Mouse (Mus musculus): ENCODE measurements around the gene Zfp704. TPM values are rescaled to one million over a fixed set of nuclear protein-coding genes. Genes with fewer than 3 reads are reported as not detected.

Gene Zfp704
- total and polyA plus RNA-seq, 3 experiments = not detected

DNA sequence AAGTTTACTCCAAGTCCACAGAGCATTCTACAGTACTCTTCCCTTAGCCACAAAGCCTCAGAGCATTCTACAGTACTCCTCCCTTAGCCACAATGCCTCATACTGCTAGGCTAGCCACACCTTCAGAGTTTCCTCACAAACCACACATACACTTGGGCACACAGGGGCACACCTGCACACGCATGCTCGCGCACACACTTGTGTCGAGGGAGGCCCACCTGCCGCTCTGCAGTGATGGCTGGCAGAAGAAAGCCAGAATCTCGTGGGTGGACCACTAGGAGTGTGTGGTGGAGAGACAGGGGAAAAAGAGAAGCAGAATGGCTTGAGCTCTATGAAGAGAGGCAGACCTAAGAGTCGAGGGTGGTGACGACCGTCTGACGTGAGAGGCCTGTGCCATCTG, 97.7 kb downstream of the Zfp704 start:
- H3K4me2 ChIP-seq (ENCODE audit: insufficient read depth, low read depth, poor library complexity, severe bottlenecking) = no peak overlapping the region
- no peaks in the 10 kb centered on the region for H3K27me3 ChIP-seq (replicated peaks)
- H3K27ac ChIP-seq (ENCODE audit: insufficient read depth, low read depth) = no peak overlapping the region
- in situ Hi-C loops (cut with MboI; ENCODE audit: low pct_ligation_motif_present, low pct_unique_long_range_greater_than_20kb, low sequenced_read_pairs) (no loop called here), dilution Hi-C loops (cut with MboI; ENCODE audit: extremely low pct_ligation_motif_present, extremely low pct_unique_long_range_greater_than_20kb, low sequenced_read_pairs) (no loop called here)
- H3K36me3 ChIP-seq (replicated peaks in 1 of 2; ENCODE audit: control insufficient read depth in 1 of 2, insufficient read depth in 1 of 2, low read length in 1 of 2) = no peaks in the 10 kb centered on the region
- H3K79me2 ChIP-seq (replicated peaks; ENCODE audit: control insufficient read depth, extremely low read depth, insufficient read depth, poor library complexity, severe bottlenecking) = no peaks in the 10 kb centered on the region
- no peak for DNase-seq (ENCODE audit: extremely low read depth)
- H3K4me3 ChIP-seq (replicated peaks in 1 of 3; ENCODE audit: low read depth in 2 of 3, low read length in 2 of 3, poor library complexity in 1 of 3) = no peak overlapping the region
- peaks cover 0 to 9% of the 10 kb centered on the region in 2 experiments; a peak in 3 of 4 replicates for H3K4me1 ChIP-seq (ENCODE audit: control insufficient read depth in 1 of 2, insufficient read depth in 2 of 2)
- TF ChIP-seq BHLHE40 (IDR thresholded peaks at IDR 0.05; ENCODE audit: low read depth, low read length) (no peak), E2F4 (IDR thresholded peaks at IDR 0.05; ENCODE audit: insufficient replicate concordance, low read depth, low read length) (no peak)
- no peak overlapping the region for H3K9ac ChIP-seq (ENCODE audit: insufficient read depth, low read depth)
- H3K9me3 ChIP-seq (replicated peaks; ENCODE audit: low read length) = no peaks in the 10 kb centered on the region

DNA sequence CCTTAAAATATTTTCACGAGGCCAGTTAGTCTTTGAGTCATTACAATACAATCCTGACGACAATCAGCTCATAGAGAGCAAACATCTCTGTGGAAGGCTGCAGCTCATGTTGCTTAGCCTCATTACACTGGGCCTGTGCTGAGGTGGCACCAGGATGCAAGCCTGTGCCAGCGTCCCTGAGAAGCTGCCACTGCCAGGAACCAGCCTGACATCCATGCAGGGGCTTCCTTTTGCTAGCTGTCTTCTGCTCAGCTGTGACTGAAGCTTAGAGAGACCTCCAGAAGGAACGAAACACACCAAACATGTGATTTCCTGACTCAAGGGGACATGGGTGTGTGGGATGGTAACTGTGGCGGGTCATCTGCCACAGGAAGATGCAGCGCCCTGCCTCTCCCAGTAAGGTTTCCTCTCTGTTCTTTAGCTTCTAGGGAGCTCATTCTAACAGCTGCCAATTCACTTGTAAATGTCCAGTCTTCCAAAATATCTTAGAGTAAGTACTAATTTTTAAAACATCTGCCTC, 104.1 kb downstream of the Zfp704 start:
- TF ChIP-seq ZNF384 (IDR thresholded peaks at IDR 0.05; ENCODE audit: low read depth, low read length) (no peak), ZC3H11A (IDR thresholded peaks at IDR 0.05; ENCODE audit: low read depth, low read length) (no peak), ZKSCAN1 (IDR thresholded peaks at IDR 0.05; ENCODE audit: borderline replicate concordance, low read depth, low read length) (no peak), MAZ (IDR thresholded peaks at IDR 0.05; ENCODE audit: low read depth, low read length) (no peak), CHD1 (IDR thresholded peaks at IDR 0.05; ENCODE audit: low read depth, low read length) (no peak), RAD21 (IDR thresholded peaks at IDR 0.05; ENCODE audit: low read depth, low read length) (no peak), HCFC1 (IDR thresholded peaks at IDR 0.05; ENCODE audit: low read depth, low read length) (no peak), KAT2A (IDR thresholded peaks at IDR 0.05; ENCODE audit: insufficient replicate concordance, low read length) (no peak), GABPA (IDR thresholded peaks at IDR 0.05; ENCODE audit: insufficient replicate concordance, low read depth, low read length) (no peak), USF1 (IDR thresholded peaks at IDR 0.05; ENCODE audit: low read depth, low read length) (no peak), USF2 (conservative IDR thresholded peaks at IDR 0.05; ENCODE audit: low read depth, low read length) (no peak), NRF1 (IDR thresholded peaks at IDR 0.05; ENCODE audit: low read depth, low read length) (no peak)
- Histone ChIP-seq H3K4me1 (ENCODE audit: control insufficient read depth in 1 of 2, insufficient read depth in 2 of 2) (peaks cover 0 to 8% of the 10 kb centered on the region in 2 experiments; a peak in 3 of 4 replicates), H3K9ac (ENCODE audit: insufficient read depth, low read depth) (no peak overlapping the region), H3K4me3 (replicated peaks in 1 of 3; ENCODE audit: low read depth in 2 of 3, low read length in 2 of 3, poor library complexity in 1 of 3) (no peak overlapping the region), H3K9me3 (replicated peaks; ENCODE audit: low read length) (no peaks in the 10 kb centered on the region), H3K27me3 (replicated peaks) (no peaks in the 10 kb centered on the region), H3K79me2 (replicated peaks; ENCODE audit: control insufficient read depth, extremely low read depth, insufficient read depth, poor library complexity, severe bottlenecking) (no peaks in the 10 kb centered on the region), H3K36me3 (replicated peaks in 1 of 2; ENCODE audit: control insufficient read depth in 1 of 2, insufficient read depth in 1 of 2, low read length in 1 of 2) (no peaks in the 10 kb centered on the region), H3K4me2 (ENCODE audit: insufficient read depth, low read depth, poor library complexity, severe bottlenecking) (no peak overlapping the region), H3K27ac (ENCODE audit: insufficient read depth, low read depth) (no peak overlapping the region)
- dilution Hi-C loops (cut with MboI; ENCODE audit: extremely low pct_ligation_motif_present, extremely low pct_unique_long_range_greater_than_20kb, low sequenced_read_pairs) (no loop called here), in situ Hi-C loops (cut with MboI; ENCODE audit: low pct_ligation_motif_present, low pct_unique_long_range_greater_than_20kb, low sequenced_read_pairs) (no loop called here)
- DNase-seq (ENCODE audit: extremely low read depth) = no peak

Measured in CH12.LX (cell line).